Comparison of ENCODE assay signal across 18 mouse cellular contexts in genomic region chr12:12320693-12321092, GRCm38 (mm10). TPM values are rescaled to one million over a fixed set of nuclear protein-coding genes. Genes with fewer than 3 reads are reported as not detected.
DNase-seq lines count a peak whose midpoint lies in the region; ATAC-seq and TF ChIP-seq lines count a peak whose summit lies in the region.
"Had no signal": no experiment of that assay in that cellular context is flagged by ENCODE, and none has a peak within 500 bp of the region (broad histone marks: within the 10 kb centered on the region; RNA-seq: fewer than 3 reads in every experiment).

No protein-coding gene starts in this region.

- H3K4me1 ChIP-seq in lung, postnatal 0 days (ENCODE audit: insufficient read depth, low read depth, low read length) = peaks cover 8% of the 10 kb centered on the region; the same call in 1 of the 2 replicates
- H3K4me1 ChIP-seq in lung, adult 2 months (ENCODE audit: control insufficient read depth, insufficient read depth, low read length) = peaks cover 18% of the 10 kb centered on the region

- 57% methylated on average over 2 of the region's 2 CpGs for WGBS in lung, postnatal 0 days
- WGBS in lung, adult 2 months = 37% methylated on average over 2 of the region's 2 CpGs
- WGBS in large intestine, adult 2 months = 25% methylated on average over 2 of the region's 2 CpGs

- TF ChIP-seq POLR2A in lung, adult 2 months (IDR thresholded peaks at IDR 0.05; ENCODE audit: borderline replicate concordance, extremely low read depth, low read depth, low read length) = no peak

- no peak overlapping the region for H3K4me3 ChIP-seq in lung, postnatal 0 days (ENCODE audit: low read depth, low read length)
- H3K4me3 ChIP-seq in lung, adult 2 months (replicated peaks; ENCODE audit: extremely low read depth, low read depth, low read length) = no peak overlapping the region
- H3K4me3 ChIP-seq: heart, embryonic 12.5 days; neural tube, embryonic 13.5 days had no signal

- no peak overlapping the region for H3K4me2 ChIP-seq in lung, postnatal 0 days (replicated peaks; ENCODE audit: low read depth, low read length)
- H3K4me2 ChIP-seq: heart, embryonic 12.5 days; hindbrain, embryonic 14.5 days; neural tube, embryonic 13.5 days had no signal

- H3K36me3 ChIP-seq in lung, postnatal 0 days (ENCODE audit: insufficient read depth, low read length) = no peaks in the 10 kb centered on the region
- H3K36me3 ChIP-seq: G1E; heart, embryonic 12.5 days; neural tube, embryonic 13.5 days had no signal

- H3K9me3 ChIP-seq in lung, postnatal 0 days (ENCODE audit: low read length) = no peaks in the 10 kb centered on the region
- H3K9me3 ChIP-seq: heart, embryonic 12.5 days; neural tube, embryonic 13.5 days had no signal

- ATAC-seq in lung, postnatal 0 days = peak; percentile 34
- peak; percentile 62 for ATAC-seq in neutrophil, adult 5-6 weeks (ENCODE audit: extremely low read depth, insufficient number of reproducible peaks, low FRiP score, poor library complexity, severe bottlenecking)
- ATAC-seq: activated CD4-positive, CD25-positive, alpha-beta regulatory T cell, adult 4 months had no signal

- no peak overlapping the region for H3K27ac ChIP-seq in lung, postnatal 0 days (ENCODE audit: low read length)
- H3K27ac ChIP-seq: hindbrain, embryonic 14.5 days; neural tube, embryonic 13.5 days had no signal

- TF ChIP-seq CTCF in lung, postnatal 0 days (IDR thresholded peaks at IDR 0.05) = no peak
- no peak for TF ChIP-seq CTCF in lung, adult 2 months (IDR thresholded peaks at IDR 0.05; ENCODE audit: insufficient read depth, low read length)

- no peak overlapping the region for H3K9ac ChIP-seq in lung, postnatal 0 days (replicated peaks; ENCODE audit: low read depth)
- H3K9ac ChIP-seq: heart, embryonic 12.5 days; hindbrain, embryonic 14.5 days; neural tube, embryonic 13.5 days had no signal

- no peaks in the 10 kb centered on the region for H3K27me3 ChIP-seq in lung, postnatal 0 days (replicated peaks; ENCODE audit: insufficient read depth, low read length)
- H3K27me3 ChIP-seq: heart, embryonic 12.5 days; neural tube, embryonic 13.5 days had no signal

- no peak for TF ChIP-seq EP300 in lung, postnatal 0 days (IDR thresholded peaks at IDR 0.05)

- peak; percentile 24 to 59 for DNase-seq in heart, adult 18-20 months
- no peak for DNase-seq in heart, postnatal 4 days
- DNase-seq in lung, postnatal 0 days (ENCODE audit: low spot score) = peak; percentile 56
- DNase-seq in lung, adult 2 months = no peak
- DNase-seq in large intestine, adult 2 months (ENCODE audit: low read depth, low spot score) = peak; percentile 19
- DNase-seq in layer of hippocampus, adult 11-12 months (ENCODE audit: low spot score) = no peak
- no peak for DNase-seq in urinary bladder, adult 2 months (ENCODE audit: low spot score)
- DNase-seq: cerebellum, adult 18-20 months; midbrain, embryonic 14.5 days; retina, postnatal 1 day; spleen, adult 18-20 months had no signal

RNA-seq across cellular contexts. Expression of gene Fam49a, which starts 58.8 kb away (rescaled TPM):
- 10 to 100 TPM; 11.2 to 12.2 TPM for total RNA-seq in heart, adult 18-20 months (2021)
- 10 to 100 TPM; 17.6 to 19.0 TPM for total RNA-seq in heart, postnatal 4 days (2021)
- 15.3 and 16.7 TPM in 2 replicates for polyA plus RNA-seq in lung, postnatal 0 days (2015; fragmentation: Nextera tagmentation; extraction: Ambion mirVana)
- 9.0 and 10.4 TPM in 2 replicates for polyA plus RNA-seq in lung, adult 2 months (2012; rRNA removed)
- polyA plus RNA-seq in large intestine, adult 2 months (2012; rRNA removed) = 1.3 and 2.2 TPM in 2 replicates
- total RNA-seq in neutrophil, adult 5-6 weeks (2017) = 30.2 and 36.1 TPM in 2 replicates
- polyA plus RNA-seq in urinary bladder, adult 2 months (2012; rRNA removed) = 12.3 and 18.9 TPM in 2 replicates
- polyA plus RNA-seq: C2C12, G1E had no signal

Comparison
In these comparisons a context has a peak if more than half of its experiments do, and no peak if none do; other contexts are left out.
1. DNase-seq: peak in heart, adult 18-20 months (2 of 2), lung, postnatal 0 days (single experiment) and large intestine, adult 2 months (single experiment); none in heart, postnatal 4 days (single experiment), lung, adult 2 months (single experiment), layer of hippocampus, adult 11-12 months (single experiment) and urinary bladder, adult 2 months (single experiment).